Comparison of ENCODE assay signal across 23 mouse cellular contexts in genomic region chr10:99004866-99005265, GRCm38 (mm10).
DNase-seq lines count a peak whose midpoint lies in the region; ATAC-seq and TF ChIP-seq lines count a peak whose summit lies in the region.
"Had no signal": no experiment of that assay in that cellular context is flagged by ENCODE, and none has a peak within 500 bp of the region (broad histone marks: within the 10 kb centered on the region; RNA-seq: fewer than 3 reads in every experiment).

No protein-coding gene starts in this region.

- TF ChIP-seq CTCF in heart, postnatal 0 days (IDR thresholded peaks at IDR 0.05; ENCODE audit: low read depth) = no peak
- no peak for TF ChIP-seq CTCF in left cerebral cortex, adult 2 months (IDR thresholded peaks at IDR 0.05)

- peak; percentile 6 for DNase-seq in heart, postnatal 0 days (ENCODE audit: low spot score)
- no peak for DNase-seq in heart, adult 18-20 months
- DNase-seq in left cerebral cortex, adult 2 months (ENCODE audit: extremely low spot score in 1 of 2, low spot score in 2 of 2) = no peak
- no peak for DNase-seq in left cerebral cortex, adult 11 months (ENCODE audit: low spot score)
- no peak for DNase-seq in MN1 (ENCODE audit: low spot score)
- DNase-seq: adrenal gland, postnatal 14 days; B cell, adult 2 months; cerebellum, adult 18-20 months; cerebellum, adult 9-11 months; cerebellum, postnatal 36 days; forebrain, postnatal 0 days; gastrocnemius, postnatal 14 days; heart, postnatal 14 days had no signal

- intact Hi-C loops in left cerebral cortex, adult 2 months (cut with DNase I) = no loop called here

- no peak overlapping the region for H3K4me3 ChIP-seq in heart, postnatal 0 days (ENCODE audit: low read depth, low read length)
- no peak overlapping the region for H3K4me3 ChIP-seq in left cerebral cortex, adult 2 months
- no peak overlapping the region for H3K4me3 ChIP-seq in intestine, embryonic 16.5 days (ENCODE audit: low read length)
- H3K4me3 ChIP-seq: embryonic facial prominence, embryonic 13.5 days; forebrain, embryonic 13.5 days; heart, embryonic 12.5 days; hindbrain, embryonic 13.5 days had no signal

- peaks cover 60% of the 10 kb centered on the region for H3K36me3 ChIP-seq in heart, postnatal 0 days (replicated peaks; ENCODE audit: control insufficient read depth, insufficient read depth, low read length)
- H3K36me3 ChIP-seq in intestine, embryonic 16.5 days (ENCODE audit: control insufficient read depth, insufficient read depth, low read length) = peaks cover 24% of the 10 kb centered on the region

- H3K27me3 ChIP-seq in heart, postnatal 0 days (ENCODE audit: control insufficient read depth, insufficient read depth, low read length) = no peaks in the 10 kb centered on the region
- H3K27me3 ChIP-seq in intestine, embryonic 16.5 days (replicated peaks; ENCODE audit: control insufficient read depth, insufficient read depth, low read length) = no peaks in the 10 kb centered on the region
- H3K27me3 ChIP-seq: embryonic facial prominence, embryonic 13.5 days; forebrain, embryonic 13.5 days; heart, embryonic 12.5 days; hindbrain, embryonic 13.5 days; Patski had no signal

- H3K9me3 ChIP-seq in heart, postnatal 0 days (replicated peaks; ENCODE audit: control insufficient read depth, low read length) = no peaks in the 10 kb centered on the region
- no peaks in the 10 kb centered on the region for H3K9me3 ChIP-seq in intestine, embryonic 16.5 days (ENCODE audit: control insufficient read depth, low read length)
- H3K9me3 ChIP-seq: embryonic facial prominence, embryonic 13.5 days; forebrain, embryonic 13.5 days; G1E; heart, embryonic 12.5 days; hindbrain, embryonic 13.5 days had no signal

- WGBS in heart, postnatal 0 days = 50% methylated on average over 3 of the region's 3 CpGs
- WGBS in intestine, embryonic 16.5 days = 70% methylated on average over 3 of the region's 3 CpGs

- H3K9ac ChIP-seq in heart, postnatal 0 days (replicated peaks; ENCODE audit: low read depth, low read length) = no peak overlapping the region
- H3K9ac ChIP-seq in intestine, embryonic 16.5 days (ENCODE audit: low read depth, low read length) = no peak overlapping the region
- H3K9ac ChIP-seq: embryonic facial prominence, embryonic 13.5 days; forebrain, embryonic 13.5 days; forebrain, postnatal 0 days; heart, embryonic 12.5 days; hindbrain, embryonic 13.5 days had no signal

- H3K27ac ChIP-seq in heart, postnatal 0 days (ENCODE audit: low read depth) = no peak overlapping the region
- H3K27ac ChIP-seq in left cerebral cortex, adult 2 months = peak overlapping the region; percentile 24; the same call in 1 of the 2 replicates
- H3K27ac ChIP-seq in intestine, embryonic 16.5 days (ENCODE audit: low read length) = no peak overlapping the region
- H3K27ac ChIP-seq: embryonic facial prominence, embryonic 13.5 days; forebrain, embryonic 13.5 days; hindbrain, embryonic 13.5 days; hindbrain, postnatal 0 days had no signal

- no peak for TF ChIP-seq EP300 in heart, postnatal 0 days (IDR thresholded peaks at IDR 0.05; ENCODE audit: low read depth)

- H3K4me1 ChIP-seq in heart, postnatal 0 days (ENCODE audit: control insufficient read depth, insufficient read depth) = no peaks in the 10 kb centered on the region
- no peaks in the 10 kb centered on the region for H3K4me1 ChIP-seq in intestine, embryonic 16.5 days (ENCODE audit: control insufficient read depth, insufficient read depth, low read length)
- H3K4me1 ChIP-seq: embryonic facial prominence, embryonic 13.5 days; forebrain, embryonic 13.5 days; hindbrain, embryonic 13.5 days had no signal

- ATAC-seq in heart, postnatal 0 days (ENCODE audit: insufficient read depth, low read depth) = no peak
- ATAC-seq in intestine, embryonic 16.5 days = peak; percentile 36; the same call in 1 of the 2 replicates
- ATAC-seq: activated CD4-positive, CD25-positive, alpha-beta regulatory T cell, adult 4 months; CD4-positive, CD25-positive, alpha-beta regulatory T cell, adult 4 months; forebrain, embryonic 13.5 days; forebrain, postnatal 0 days; hindbrain, postnatal 0 days; Patski had no signal

- H3K4me2 ChIP-seq in heart, postnatal 0 days (ENCODE audit: low read depth, low read length) = no peak overlapping the region
- no peak overlapping the region for H3K4me2 ChIP-seq in intestine, embryonic 16.5 days (ENCODE audit: low read depth, low read length)
- H3K4me2 ChIP-seq: embryonic facial prominence, embryonic 13.5 days; forebrain, embryonic 13.5 days; heart, embryonic 12.5 days; hindbrain, embryonic 13.5 days had no signal
